Mouse (Mus musculus): ENCODE measurements around the gene Terf2. TPM values are rescaled to one million over a fixed set of nuclear protein-coding genes. Genes with fewer than 3 reads are reported as not detected.

Terf2 gene
- polyA plus RNA-seq (2014; fragmentation: Illumina TruSeq; extraction: RNeasy Lipid Tissue Mini Kit (QIAGEN cat#74804); ENCODE audit: low replicate concordance), result 19.6 TPM

GRCm38 (mm10) chr8:107096366-107097036 is at the start of gene Terf2:
Gene Terf2, minus strand, starts transcription at chr8:107096547.

GRCm38 (mm10) chr8:107065511-107066496 is 30.5 kb downstream of the Terf2 start, which contains the start of gene Tmed6:
Gene Tmed6, minus strand, starts transcription at chr8:107065644.

GRCm38 (mm10) chr8:107056076-107056972 is 40.0 kb downstream of the Terf2 start, which contains the start of the genes Cog8 and Nip7:
Gene Cog8, minus strand, starts transcription at chr8:107056689.
Gene Nip7, plus strand, starts transcription at chr8:107056877.

DNA sequence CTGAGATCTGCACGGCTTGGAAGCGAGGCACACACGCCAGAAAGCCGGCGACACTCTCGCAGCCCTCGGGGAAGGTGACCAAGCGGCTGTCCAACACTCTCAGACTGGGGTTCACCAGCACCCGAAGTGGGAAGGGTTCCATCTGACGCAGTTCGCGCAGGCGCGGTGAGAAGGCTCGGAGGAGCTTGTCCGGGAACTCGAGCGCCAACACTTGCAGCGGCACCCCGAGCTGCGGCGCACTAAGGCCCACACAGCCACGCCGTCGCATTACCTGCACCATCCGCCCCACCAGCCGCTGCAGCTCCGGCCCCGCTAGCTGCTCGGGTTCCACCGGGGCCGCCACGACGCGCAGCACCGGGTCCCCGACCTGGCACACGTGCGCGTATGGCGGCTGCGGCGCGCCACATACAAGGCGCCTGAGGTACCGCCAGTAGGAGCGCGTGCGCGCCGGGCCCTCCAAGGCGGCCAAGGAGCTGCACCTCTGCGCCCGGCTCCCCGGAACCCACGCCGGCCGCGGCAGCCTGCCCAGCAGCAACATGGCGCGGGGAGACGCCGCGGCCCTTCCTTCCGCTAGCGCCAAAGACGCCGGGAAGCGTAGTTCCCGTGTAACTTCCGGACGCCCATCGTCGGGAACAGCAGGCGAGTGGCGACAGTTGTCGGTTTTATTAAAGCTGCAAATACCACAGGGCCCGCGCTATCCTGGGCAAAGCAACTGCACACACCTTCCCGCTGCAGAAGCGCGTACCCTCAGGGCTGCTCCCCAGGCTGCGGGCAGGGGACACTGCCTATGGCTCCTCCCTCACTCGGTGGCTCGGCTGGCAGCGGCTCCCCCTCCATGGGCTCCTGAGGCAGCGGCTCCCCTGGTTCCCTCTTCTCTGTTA is 48.0 kb downstream of the Terf2 start, which contains the start of gene Pdf:
Pdf (minus strand) TSS at position 554 of the 881 bp plus-strand sequence.

DNA sequence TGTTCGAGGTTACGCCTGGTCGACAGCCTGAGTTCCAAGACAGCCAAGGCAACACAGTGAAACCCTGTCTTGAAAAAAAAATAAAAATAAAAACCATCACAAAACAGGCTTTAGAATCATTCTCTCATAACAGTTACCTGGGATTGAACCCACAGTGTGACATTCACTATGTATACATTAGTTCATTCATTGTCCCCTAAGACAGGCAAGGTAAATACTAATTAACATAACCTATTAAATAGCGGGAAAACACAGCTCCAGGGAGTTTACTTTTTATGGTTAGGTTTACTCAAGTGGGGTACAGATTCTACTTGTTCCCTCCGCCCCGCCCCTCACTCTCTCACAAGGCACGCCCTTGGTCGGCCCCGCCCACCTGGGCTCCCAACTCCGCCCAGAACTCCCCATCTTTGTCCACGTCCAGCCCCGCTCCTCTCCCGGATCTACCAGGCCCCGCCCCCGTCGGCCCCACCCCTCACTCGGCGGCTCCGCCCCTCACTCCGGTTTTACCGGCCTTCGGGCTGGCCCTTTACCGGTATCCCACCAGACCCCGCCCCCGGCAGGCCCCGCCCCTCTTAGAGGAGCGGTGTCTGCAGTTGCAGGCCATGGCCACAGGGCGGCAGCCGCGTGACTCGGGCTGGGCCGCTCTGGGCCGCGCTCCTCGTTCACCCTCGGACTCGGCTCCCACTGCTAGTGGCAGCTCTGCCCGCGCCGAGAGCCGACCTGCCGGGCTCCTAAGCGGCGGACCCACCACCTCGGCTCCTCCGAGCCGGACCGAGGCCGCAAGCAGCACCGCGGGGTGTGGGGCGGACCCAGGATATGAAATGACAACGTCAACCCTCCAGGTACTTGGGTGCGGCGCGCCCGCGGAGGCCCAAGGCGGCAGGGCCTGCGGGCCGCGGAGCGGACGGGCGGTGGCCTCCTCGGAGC is 65.4 kb downstream of the Terf2 start, which contains the start of gene Vps4a:
Vps4a (plus strand) TSS at position 573 of the 927 bp plus-strand sequence.

Other genes with a start within 250 kb of the Terf2 start
- gene Has3, start 226.3 kb downstream of the Terf2 start, polyA plus RNA-seq (2014; fragmentation: Illumina TruSeq; extraction: RNeasy Lipid Tissue Mini Kit (QIAGEN cat#74804); ENCODE audit: low replicate concordance), result 0.41 TPM
- gene Utp4, start 202.9 kb downstream of the Terf2 start, polyA plus RNA-seq (2014; fragmentation: Illumina TruSeq; extraction: RNeasy Lipid Tissue Mini Kit (QIAGEN cat#74804); ENCODE audit: low replicate concordance), result 11.0 TPM
- gene Sntb2, start 160.8 kb downstream of the Terf2 start, polyA plus RNA-seq (2014; fragmentation: Illumina TruSeq; extraction: RNeasy Lipid Tissue Mini Kit (QIAGEN cat#74804); ENCODE audit: low replicate concordance), result 8.1 TPM
- gene Vps4a, start 65.3 kb downstream of the Terf2 start, polyA plus RNA-seq (2014; fragmentation: Illumina TruSeq; extraction: RNeasy Lipid Tissue Mini Kit (QIAGEN cat#74804); ENCODE audit: low replicate concordance), result 20.2 TPM
- gene Pdf, start 47.9 kb downstream of the Terf2 start, polyA plus RNA-seq (2014; fragmentation: Illumina TruSeq; extraction: RNeasy Lipid Tissue Mini Kit (QIAGEN cat#74804); ENCODE audit: low replicate concordance), result 35.7 TPM
- 12.4 TPM for gene Cog8, start 39.9 kb downstream of the Terf2 start, polyA plus RNA-seq (2014; fragmentation: Illumina TruSeq; extraction: RNeasy Lipid Tissue Mini Kit (QIAGEN cat#74804); ENCODE audit: low replicate concordance)
- 6.6 TPM for gene Nip7, start 39.7 kb downstream of the Terf2 start, polyA plus RNA-seq (2014; fragmentation: Illumina TruSeq; extraction: RNeasy Lipid Tissue Mini Kit (QIAGEN cat#74804); ENCODE audit: low replicate concordance)
- 18.9 TPM for gene Tmed6, start 30.9 kb downstream of the Terf2 start, polyA plus RNA-seq (2014; fragmentation: Illumina TruSeq; extraction: RNeasy Lipid Tissue Mini Kit (QIAGEN cat#74804); ENCODE audit: low replicate concordance)
- 701 TPM for gene Cyb5b, start 54.1 kb upstream of the Terf2 start, polyA plus RNA-seq (2014; fragmentation: Illumina TruSeq; extraction: RNeasy Lipid Tissue Mini Kit (QIAGEN cat#74804); ENCODE audit: low replicate concordance)
- gene Nfat5, start 196.9 kb upstream of the Terf2 start, polyA plus RNA-seq (2014; fragmentation: Illumina TruSeq; extraction: RNeasy Lipid Tissue Mini Kit (QIAGEN cat#74804); ENCODE audit: low replicate concordance), result 77.4 TPM